Mouse (Mus musculus) cerebellum, adult 8-10 months (tissue): ENCODE data around the gene Bicra.
A peak's percentile ranks its signal among the peaks of the same experiment; 100 is the strongest.

ENCODE experiments used
- DNase-seq: peaks from one replicate; pipeline ENCODE4 v3.0.0; 2022

Bicra gene

DNA sequence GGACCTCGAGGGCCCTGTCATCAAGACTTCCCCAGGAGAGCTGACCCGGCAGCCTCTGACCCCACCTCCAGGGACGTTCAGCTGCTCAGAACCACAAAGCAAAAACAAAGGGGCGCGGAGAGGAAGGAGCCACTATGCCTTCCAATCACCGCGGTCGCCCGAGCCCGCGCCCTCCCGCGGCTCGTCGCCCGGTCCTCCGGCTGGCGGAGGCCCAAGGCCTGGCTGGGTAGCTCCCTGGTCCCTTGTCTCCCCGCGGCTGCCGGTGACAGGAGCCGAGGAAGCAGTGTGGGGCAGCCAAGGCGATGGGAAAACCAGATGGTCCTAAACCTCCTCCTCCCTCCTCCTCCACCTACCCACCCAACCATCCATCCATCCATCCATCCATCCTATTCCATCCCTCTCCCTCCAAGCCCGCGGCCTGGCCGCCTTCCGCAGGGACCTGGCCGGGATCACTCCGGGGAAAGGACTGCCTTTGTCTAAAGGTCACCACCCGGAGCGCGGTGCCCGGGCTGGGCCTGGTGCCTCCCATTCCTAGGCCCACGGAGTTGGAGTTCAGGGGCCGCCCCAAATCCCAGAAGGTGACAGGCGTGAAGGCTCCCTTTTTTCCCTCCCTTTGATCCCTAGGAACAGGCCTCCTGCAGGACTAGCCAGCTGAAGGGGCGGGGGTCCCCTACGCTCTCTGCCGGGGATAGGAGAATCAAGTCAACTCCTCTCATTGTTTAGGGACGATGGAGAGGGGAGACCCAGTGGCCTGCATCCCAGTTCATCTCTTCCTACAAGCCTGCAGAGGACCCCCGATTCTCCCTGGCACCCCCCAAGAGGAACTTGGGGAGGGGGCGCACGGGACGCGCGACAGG lies 1.0 kb downstream of the Bicra start:
- DNase-seq, result peak; percentile 79

DNA sequence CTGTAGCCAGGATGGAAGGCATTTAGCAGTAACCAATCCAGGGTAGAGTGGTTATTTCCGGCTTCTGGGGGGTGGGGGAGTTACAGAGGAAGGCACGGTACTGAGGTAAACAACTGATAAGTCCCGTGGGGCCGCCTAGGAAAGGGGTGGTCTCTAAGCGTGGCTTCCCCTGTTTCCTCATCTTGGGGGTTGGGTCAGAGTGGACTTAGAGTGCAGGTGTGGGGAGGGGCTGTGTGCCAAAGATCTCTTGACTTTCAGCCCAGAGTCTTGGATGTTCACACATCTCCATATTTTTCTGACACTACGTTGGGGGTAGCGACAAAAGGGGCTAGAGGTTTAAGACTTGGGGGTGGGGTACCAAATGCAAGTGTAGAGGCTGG lies 1.6 kb downstream of the Bicra start:
- DNase-seq, result no peak

- DNase-seq, result no peak
Observed at GRCm38 (mm10) chr7:16045538-16045937, 2.2 kb downstream of the Bicra start.

- DNase-seq, result no peak
Observed at GRCm38 (mm10) chr7:16044531-16044930, 3.2 kb downstream of the Bicra start.

- DNase-seq, result no peak
Observed at GRCm38 (mm10) chr7:16043861-16044435, 3.8 kb downstream of the Bicra start.

GRCm38 (mm10) chr7:16042850-16043775 lies 4.6 kb downstream of the Bicra start:
- DNase-seq, result peak; percentile 34

DNA sequence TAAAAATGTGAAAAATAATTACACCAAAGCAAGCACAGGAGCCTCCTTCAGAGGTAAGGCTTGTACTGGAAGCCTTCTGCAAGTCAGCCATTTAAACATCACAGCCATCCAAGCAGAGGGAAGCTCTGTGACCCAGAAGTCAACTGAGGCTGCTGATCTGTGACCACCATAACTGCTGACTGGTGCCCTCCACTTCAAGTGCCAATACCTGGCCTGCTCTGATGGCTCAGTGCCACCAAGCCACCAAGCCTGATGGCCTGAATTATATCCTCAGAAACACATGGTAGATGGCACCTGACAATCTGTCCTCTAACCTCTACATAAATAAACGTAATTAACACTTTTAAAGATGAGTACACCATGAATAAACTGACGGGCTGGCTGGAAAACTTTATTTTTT lies 6.5 kb downstream of the Bicra start:
- peak; percentile 49 for DNase-seq

DNA sequence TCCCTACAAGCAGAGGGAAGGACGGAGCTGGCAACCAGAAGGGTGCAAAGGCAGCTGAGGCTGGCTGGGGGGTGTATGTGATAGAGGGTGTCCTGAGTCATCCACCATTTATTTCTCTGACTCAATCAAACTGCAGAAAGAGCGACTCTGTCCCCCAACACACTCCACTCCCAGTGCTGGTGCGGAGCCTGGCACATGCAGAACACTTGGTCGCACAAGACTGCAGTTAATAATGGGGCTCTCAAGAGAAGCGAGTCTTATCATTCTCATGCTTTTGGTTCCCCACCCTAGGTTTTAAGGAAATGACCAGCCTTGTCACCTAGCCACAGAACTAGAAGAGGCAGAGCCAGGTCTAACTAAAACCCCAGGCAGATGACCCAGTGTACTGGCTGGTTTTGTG lies 8.4 kb downstream of the Bicra start:
- DNase-seq, result no peak

GRCm38 (mm10) chr7:16036972-16037371 lies 10.7 kb downstream of the Bicra start:
- DNase-seq, result no peak

DNA sequence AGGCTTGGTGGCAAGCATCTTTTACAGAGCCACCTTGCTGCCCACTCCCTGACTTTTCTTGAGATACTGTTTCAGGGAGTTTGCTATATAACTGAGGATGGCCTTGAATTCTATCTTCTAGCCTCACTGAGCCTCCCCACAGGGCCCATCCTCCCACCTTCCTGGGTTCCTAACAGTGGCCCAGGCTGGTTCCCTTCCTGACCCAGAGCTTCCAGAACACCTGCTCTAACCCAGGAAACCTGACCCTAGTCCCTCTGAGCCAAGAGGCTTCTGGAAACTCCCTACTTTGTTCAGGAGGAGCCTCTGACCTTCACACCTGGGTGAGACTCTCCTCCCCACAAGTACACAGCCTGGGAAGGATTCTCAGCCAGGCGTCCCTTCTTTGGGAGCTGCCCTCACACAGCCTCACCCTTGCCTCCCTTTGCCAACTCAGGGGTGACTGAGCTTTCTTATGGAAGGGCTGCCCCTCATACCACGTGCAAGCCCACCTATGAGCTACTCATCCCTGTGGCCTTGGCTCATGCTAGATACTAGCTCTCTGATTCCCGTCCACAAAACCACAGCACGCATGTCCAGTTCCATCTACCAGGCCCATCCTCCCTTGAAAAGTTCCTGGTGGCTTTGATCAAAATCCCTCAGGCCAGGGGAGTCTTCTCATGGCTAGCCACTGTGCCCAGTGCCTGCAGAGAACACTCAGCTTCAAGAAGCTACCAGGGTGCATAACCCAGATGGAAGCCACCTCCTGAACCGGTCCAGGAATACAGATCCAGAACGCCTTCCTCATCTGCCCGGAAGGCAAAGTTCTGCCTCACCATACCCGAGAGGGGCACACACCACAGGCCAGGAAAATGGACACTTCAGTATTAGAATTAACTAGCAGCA lies 13.9 kb downstream of the Bicra start:
- no peak for DNase-seq

GRCm38 (mm10) chr7:16033059-16033458 lies 14.7 kb downstream of the Bicra start:
- no peak for DNase-seq

GRCm38 (mm10) chr7:16031072-16031471 lies 16.6 kb downstream of the Bicra start:
- no peak for DNase-seq

DNA sequence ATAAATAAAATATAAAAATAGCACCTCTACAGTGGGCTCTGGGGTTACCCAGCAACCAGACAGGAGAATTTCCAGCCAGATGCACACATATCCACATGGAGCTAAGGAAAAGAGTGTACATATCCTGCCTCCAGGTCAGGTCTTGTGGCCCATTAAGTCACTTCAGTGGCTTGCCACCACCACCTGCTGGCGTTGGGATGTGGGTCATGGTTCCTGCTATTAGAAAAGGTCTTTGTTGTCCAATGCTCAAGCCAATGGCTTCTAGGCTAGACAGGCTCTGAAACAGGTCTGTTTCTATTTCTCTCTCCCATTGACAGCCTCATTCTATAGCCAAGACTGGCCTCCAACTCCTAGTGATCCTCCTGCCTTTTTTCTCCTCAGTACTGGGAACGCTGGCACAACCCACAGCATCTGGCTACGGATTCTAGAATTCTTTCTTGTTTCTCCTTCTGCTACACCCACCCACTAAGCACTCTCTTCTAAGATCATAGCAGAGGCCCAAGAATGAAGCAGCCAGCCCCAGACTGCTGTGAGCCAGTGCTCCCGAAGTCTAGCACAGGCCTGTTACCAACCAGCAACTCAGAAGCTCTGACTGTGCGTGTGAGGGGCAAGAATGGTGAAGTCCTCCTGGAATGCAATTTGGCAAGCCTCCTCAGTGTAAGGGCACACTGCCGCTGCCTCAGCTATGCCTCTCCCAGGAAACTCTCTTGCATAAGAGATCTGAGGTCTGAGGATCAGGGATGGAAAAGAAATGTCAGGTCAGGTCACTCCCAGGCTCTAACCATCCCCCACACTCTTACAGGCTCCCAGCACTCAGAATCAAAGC lies 19.4 kb downstream of the Bicra start:
- DNase-seq, result peak; percentile 25

GRCm38 (mm10) chr7:16024603-16025222 lies 23.0 kb downstream of the Bicra start:
- DNase-seq, result no peak

DNA sequence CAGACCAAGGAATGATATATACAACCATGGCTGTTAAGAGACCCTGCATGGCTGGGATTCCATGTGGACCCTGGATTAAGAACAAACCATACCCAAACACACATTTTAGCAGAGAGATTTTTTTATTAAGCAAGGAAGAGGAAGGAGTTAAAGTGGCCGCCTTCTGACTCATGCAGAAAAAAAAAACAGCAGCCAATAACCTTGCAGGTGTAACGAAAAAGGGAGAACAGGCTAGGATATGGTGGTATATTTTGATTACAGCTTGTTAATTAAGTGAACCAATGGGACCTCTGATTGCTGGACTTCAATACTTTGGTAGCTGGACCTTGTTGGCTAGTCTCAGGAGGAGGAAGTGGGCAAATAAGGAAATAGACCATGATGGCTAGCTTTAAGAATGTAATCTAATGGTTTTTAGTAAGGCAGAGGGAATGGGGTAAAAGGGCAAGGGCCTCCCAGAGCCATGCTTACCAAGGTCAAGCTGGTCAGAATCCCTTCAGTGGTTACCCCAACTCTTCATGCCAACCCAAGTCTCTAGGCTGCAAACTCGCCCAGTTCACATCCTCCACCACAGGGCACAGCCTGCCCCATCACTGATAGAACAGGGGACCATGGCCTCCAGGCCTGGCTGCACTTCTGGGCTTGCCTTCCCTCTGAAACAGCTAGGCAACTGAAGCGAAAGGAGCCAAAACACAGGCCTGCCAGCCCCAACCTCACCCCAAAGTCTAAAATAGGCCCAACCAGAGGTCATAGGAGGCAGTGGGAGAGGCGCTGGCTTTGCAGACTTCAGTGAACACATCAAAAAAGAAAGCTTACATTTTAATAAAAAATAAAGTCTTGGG lies 28.2 kb downstream of the Bicra start:
- DNase-seq, result no peak

GRCm38 (mm10) chr7:16018016-16018810 lies 29.5 kb downstream of the Bicra start:
- no peak for DNase-seq

GRCm38 (mm10) chr7:16015384-16015783 lies 32.3 kb downstream of the Bicra start:
- DNase-seq, result no peak

DNA sequence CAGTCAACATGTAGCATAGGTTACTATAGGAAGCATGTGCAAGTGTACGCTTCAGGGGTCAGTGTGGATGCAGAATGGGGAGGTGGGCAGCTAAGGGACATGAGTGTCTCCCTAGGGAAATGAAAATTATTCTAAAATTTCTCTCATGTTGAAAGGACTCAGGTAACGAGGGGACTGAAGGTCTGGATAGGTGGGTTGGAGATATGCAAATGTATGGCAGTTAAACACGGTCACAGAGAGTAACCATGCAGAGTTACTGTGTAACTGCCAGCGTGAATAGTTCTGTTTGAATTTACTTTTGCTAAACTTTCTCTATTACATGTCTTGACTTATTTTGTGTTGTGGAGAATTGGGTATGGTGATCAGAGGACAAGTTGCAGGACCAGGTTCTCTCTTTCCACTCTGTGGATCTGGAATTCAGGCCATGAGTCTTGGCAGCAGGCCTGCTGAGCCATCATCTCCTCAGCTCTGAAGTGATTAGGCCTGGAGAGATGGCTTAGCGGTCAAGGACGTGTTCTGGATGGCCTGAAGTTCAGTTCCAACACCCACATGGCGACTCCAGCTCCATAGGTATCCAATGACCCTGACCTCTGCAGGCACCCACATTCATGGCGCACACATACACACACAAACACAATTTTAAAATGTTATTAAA lies 33.1 kb downstream of the Bicra start:
- DNase-seq, result peak; percentile 51
